ENCODE assay signal across 20 mouse cellular contexts in the genomic region with DNA sequence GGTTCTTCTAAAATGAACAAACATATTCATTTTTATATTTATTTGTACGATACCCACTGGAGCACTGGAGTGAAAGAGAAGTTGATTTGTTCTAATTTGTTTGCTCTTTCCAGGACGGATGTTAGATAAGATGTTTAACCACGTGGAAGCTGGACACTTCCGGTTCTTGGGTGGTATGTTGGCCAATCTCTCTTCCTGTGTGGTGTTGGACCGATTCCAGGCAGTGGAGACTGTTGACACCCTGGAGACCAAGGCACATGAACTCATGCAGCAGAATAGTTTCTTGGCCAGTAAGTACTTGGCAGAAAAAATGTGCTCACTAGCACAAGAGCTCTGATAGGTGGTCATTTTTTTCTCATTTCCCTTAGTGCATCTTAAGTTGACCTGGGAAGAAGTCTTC.
DNase-seq lines count a peak whose midpoint lies in the region; ATAC-seq and TF ChIP-seq lines count a peak whose summit lies in the region.
"Had no signal": no experiment of that assay in that cellular context is flagged by ENCODE, and none has a peak within 500 bp of the region (broad histone marks: within the 10 kb centered on the region; RNA-seq: fewer than 3 reads in every experiment).

No protein-coding gene starts in this region.

- H3K4me3 ChIP-seq in MEL (ENCODE audit: control insufficient read depth in 1 of 2, insufficient read depth in 1 of 2, low read depth in 2 of 2, low read length in 2 of 2) = no peak overlapping the region
- H3K4me3 ChIP-seq in forebrain, embryonic 11.5 days (ENCODE audit: low read depth, low read length) = no peak overlapping the region
- H3K4me3 ChIP-seq: forebrain, embryonic 12.5 days; heart, embryonic 10.5 days; hindbrain, embryonic 10.5 days; liver, embryonic 15.5 days; midbrain, embryonic 12.5 days had no signal

- no peak overlapping the region for H3K9ac ChIP-seq in MEL (ENCODE audit: control insufficient read depth, low read depth, low read length, poor library complexity, severe bottlenecking)
- no peak overlapping the region for H3K9ac ChIP-seq in forebrain, embryonic 11.5 days (ENCODE audit: low read length)
- H3K9ac ChIP-seq: forebrain, embryonic 12.5 days; liver, embryonic 15.5 days; midbrain, embryonic 12.5 days had no signal

- peak; percentile 13 for DNase-seq in adrenal gland, postnatal 14 days
- no peak for DNase-seq in adrenal gland, postnatal 25 days
- DNase-seq in left cerebral cortex, postnatal 4 days = peak; percentile 35
- no peak for DNase-seq in left cerebral cortex, postnatal 14 days (ENCODE audit: low spot score in 2 of 2)
- peak; percentile 8 for DNase-seq in MEL (ENCODE audit: low read depth, low spot score)
- DNase-seq in lung, postnatal 36 days = peak; percentile 3
- no peak for DNase-seq in ovary, postnatal 14 days (ENCODE audit: low spot score)
- DNase-seq in forebrain, embryonic 11.5 days (ENCODE audit: low spot score) = no peak
- DNase-seq: cerebellum, adult 9-10 months; gastrocnemius, postnatal 25 days; kidney, adult 8-10 months; layer of hippocampus, postnatal 36 days; right cerebral cortex, adult 18-20 months had no signal

- intact Hi-C loops in left cerebral cortex, postnatal 4 days (cut with DNase I) = no loop called here
- intact Hi-C loops in left cerebral cortex, postnatal 14 days (cut with DNase I) = no loop called here

- ATAC-seq in forebrain, embryonic 11.5 days (replicated peaks; ENCODE audit: low FRiP score) = no peak
- ATAC-seq: inflammation-experienced regulatory T-cells, adult 6 months had no signal

- TF ChIP-seq POLR2A in MEL (IDR thresholded peaks at IDR 0.05; ENCODE audit: control insufficient read depth in 1 of 2, insufficient read depth in 1 of 2, low read depth in 1 of 2, low read length in 2 of 2, poor library complexity in 1 of 2) = no peak

- no peak for TF ChIP-seq CTCF in MEL (IDR thresholded peaks at IDR 0.05 in 2 of 3, conservative IDR thresholded peaks at IDR 0.05 in 1 of 3; ENCODE audit: control insufficient read depth in 1 of 3, insufficient read depth in 1 of 3, low read depth in 2 of 3, low read length in 3 of 3, poor library complexity in 1 of 3, severe bottlenecking in 1 of 3)

- no peaks in the 10 kb centered on the region for H3K9me3 ChIP-seq in MEL (replicated peaks; ENCODE audit: insufficient read depth, low read length)
- no peaks in the 10 kb centered on the region for H3K9me3 ChIP-seq in forebrain, embryonic 11.5 days (ENCODE audit: control insufficient read depth, low read length)
- H3K9me3 ChIP-seq: forebrain, embryonic 12.5 days; heart, embryonic 10.5 days; hindbrain, embryonic 10.5 days; liver, embryonic 15.5 days; midbrain, embryonic 12.5 days had no signal

- WGBS in forebrain, embryonic 11.5 days = 88% methylated on average over 5 of the region's 5 CpGs

- TF ChIP-seq RAD21 in MEL (IDR thresholded peaks at IDR 0.05; ENCODE audit: low read depth, low read length) = no peak

- no peaks in the 10 kb centered on the region for H3K27me3 ChIP-seq in MEL (ENCODE audit: control insufficient read depth in 1 of 2, insufficient read depth in 2 of 2, low read length in 2 of 2)
- H3K27me3 ChIP-seq in forebrain, embryonic 11.5 days (ENCODE audit: control insufficient read depth, insufficient read depth, low read length) = no peaks in the 10 kb centered on the region
- H3K27me3 ChIP-seq: CH12.LX; forebrain, embryonic 12.5 days; liver, embryonic 15.5 days; midbrain, embryonic 12.5 days had no signal

- TF ChIP-seq EP300 in MEL (IDR thresholded peaks at IDR 0.05; ENCODE audit: low read depth in 1 of 2, low read length in 2 of 2) = no peak

- H3K79me2 ChIP-seq in MEL (ENCODE audit: control insufficient read depth, insufficient read depth, low read length, poor library complexity) = no peaks in the 10 kb centered on the region

- no peak overlapping the region for H3K4me2 ChIP-seq in forebrain, embryonic 11.5 days (ENCODE audit: low read depth, low read length, severe bottlenecking)
- H3K4me2 ChIP-seq: forebrain, embryonic 12.5 days; liver, embryonic 15.5 days; midbrain, embryonic 12.5 days had no signal

- no peaks in the 10 kb centered on the region for H3K36me3 ChIP-seq in MEL (ENCODE audit: control insufficient read depth in 1 of 2, insufficient read depth in 2 of 2, low read length in 2 of 2)
- no peaks in the 10 kb centered on the region for H3K36me3 ChIP-seq in forebrain, embryonic 11.5 days (ENCODE audit: control insufficient read depth, insufficient read depth, low read length)
- H3K36me3 ChIP-seq: forebrain, embryonic 12.5 days; heart, embryonic 10.5 days; hindbrain, embryonic 10.5 days; liver, embryonic 15.5 days; midbrain, embryonic 12.5 days had no signal

- H3K4me1 ChIP-seq in MEL (ENCODE audit: control insufficient read depth in 1 of 2, insufficient read depth in 2 of 2, low read length in 2 of 2) = no peaks in the 10 kb centered on the region
- no peaks in the 10 kb centered on the region for H3K4me1 ChIP-seq in forebrain, embryonic 11.5 days (replicated peaks; ENCODE audit: control insufficient read depth, insufficient read depth, low read length)
- H3K4me1 ChIP-seq: forebrain, embryonic 12.5 days; heart, embryonic 10.5 days; hindbrain, embryonic 10.5 days; liver, embryonic 15.5 days; midbrain, embryonic 12.5 days had no signal

- no peak overlapping the region for H3K27ac ChIP-seq in MEL (ENCODE audit: control insufficient read depth, low read depth, low read length)
- no peak overlapping the region for H3K27ac ChIP-seq in forebrain, embryonic 11.5 days (ENCODE audit: low read depth, low read length)
- H3K27ac ChIP-seq: forebrain, embryonic 12.5 days; heart, embryonic 10.5 days; hindbrain, embryonic 10.5 days; liver, embryonic 15.5 days; midbrain, embryonic 12.5 days had no signal

TF ChIP-seq in MEL, 35 proteins besides CTCF, POLR2A, EP300 and RAD21:
- TF ChIP-seq GABPA (IDR thresholded peaks at IDR 0.05; ENCODE audit: low read depth, low read length) (no peak), CHD2 (IDR thresholded peaks at IDR 0.05; ENCODE audit: low read length) (no peak), JUND (IDR thresholded peaks at IDR 0.05; ENCODE audit: low read depth, low read length) (no peak), ZNF384 (IDR thresholded peaks at IDR 0.05; ENCODE audit: low read depth, low read length) (no peak), E2F4 (IDR thresholded peaks at IDR 0.05; ENCODE audit: borderline replicate concordance, low read depth, low read length) (no peak), ZMIZ1 (IDR thresholded peaks at IDR 0.05; ENCODE audit: low read depth, low read length) (no peak), POLR2AphosphoS2 (IDR thresholded peaks at IDR 0.05; ENCODE audit: low read length) (no peak), TCF12 (IDR thresholded peaks at IDR 0.05; ENCODE audit: low read depth, low read length) (no peak), ETS1 (IDR thresholded peaks at IDR 0.05; ENCODE audit: low read depth, low read length) (no peak), MYC (IDR thresholded peaks at IDR 0.05; ENCODE audit: low read depth, low read length) (no peak)

Comparison
In these comparisons a context has a peak if more than half of its experiments do, and no peak if none do; other contexts are left out.
1. DNase-seq: peak in adrenal gland, postnatal 14 days (single experiment), left cerebral cortex, postnatal 4 days (single experiment), MEL (single experiment) and lung, postnatal 36 days (single experiment); none in adrenal gland, postnatal 25 days (single experiment), left cerebral cortex, postnatal 14 days (0 of 2), ovary, postnatal 14 days (single experiment) and forebrain, embryonic 11.5 days (single experiment).